Mouse (Mus musculus) adrenal gland, postnatal 36 days (tissue): Measurements from ENCODE around the gene Gm21776. TPM values are rescaled to one million over a fixed set of nuclear protein-coding genes. Genes with fewer than 3 reads are reported as not detected.
"Not testable (repeated sequence)": the region's sequence is repeated elsewhere in the genome, so short reads cannot be mapped to it uniquely, and the experiment has no call there.

ENCODE experiments used
- DNase-seq, 2 experiments: peaks; one replicate each; pipeline ENCODE4 v3.0.0; 2021; ENCODE audit warnings: mixed read lengths in 1 of 2
- long read RNA-seq, 2 experiments: library from polyadenylated mRNA; stranded (forward); transcript quantifications; one replicate each; pipeline ENCODE4 v2.0.0; 2021; ENCODE audit warnings: borderline sequencing depth in 2 of 2
- total RNA-seq, 2 experiments: library from RNA; stranded (reverse); gene quantifications; 2 replicates each; pipeline ENCODE4 v1.2.3; 2021

Gene Gm21776
- total RNA-seq: not detected
- long read RNA-seq, experiment 1: 0 reads
- long read RNA-seq, experiment 2: 0 reads

- DNase-seq: not testable (repeated sequence)
These were observed at the start of gene Gm21776 for GRCm38 (mm10) chrY:76378362-76378761. Gene Gm21776 (plus strand): TSS chrY:76378662.
